Mouse (Mus musculus): ENCODE data around the gene Olfr639.

DNA sequence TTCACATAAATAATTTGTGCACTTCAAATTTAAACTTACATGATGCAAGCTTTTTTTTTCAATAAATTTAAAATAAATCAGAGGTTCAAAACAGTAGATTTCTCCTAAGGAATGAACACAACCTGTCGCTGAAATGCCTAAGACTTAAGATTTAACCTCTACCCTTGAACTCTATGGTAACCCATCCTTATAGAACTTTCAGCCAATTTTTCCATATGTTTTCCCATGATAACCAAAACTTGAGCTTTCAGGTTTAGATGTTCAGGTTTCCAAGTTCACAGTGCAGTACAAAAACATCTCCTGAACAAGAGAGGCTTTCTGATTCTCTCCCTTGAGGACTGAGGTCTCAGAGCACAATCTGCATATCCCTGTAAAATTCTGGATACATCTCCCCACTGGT is 46.3 kb downstream of the Olfr639 start, which contains the start of gene Olfr635:
- TF ChIP-seq CTCF (IDR thresholded peaks at IDR 0.05; ENCODE audit: low read depth, low read length) (no peak), POLR2A (IDR thresholded peaks at IDR 0.05; ENCODE audit: insufficient read depth, low read length) (no peak)
